Mouse (Mus musculus) layer of hippocampus, adult 9-11 months (tissue): ENCODE measurements around the gene Clmp.

Experiments used
- DNase-seq: peaks from one replicate; pipeline ENCODE4 v3.0.0; 2022

The Clmp gene

GRCm38 (mm10) chr9:40693026-40693425 is 7.3 kb downstream of the Clmp start:
- no peak for DNase-seq

- DNase-seq: no peak
Observed at GRCm38 (mm10) chr9:40693768-40694167, 8.0 kb downstream of the Clmp start.

GRCm38 (mm10) chr9:40694284-40694683 is 8.5 kb downstream of the Clmp start:
- no peak for DNase-seq

GRCm38 (mm10) chr9:40696086-40696485 is 10.3 kb downstream of the Clmp start:
- DNase-seq: no peak

- peak; percentile 66 for DNase-seq
Observed at GRCm38 (mm10) chr9:40699194-40699593, 13.4 kb downstream of the Clmp start.

GRCm38 (mm10) chr9:40700253-40700652 is 14.5 kb downstream of the Clmp start:
- no peak for DNase-seq

- DNase-seq: no peak
Observed at GRCm38 (mm10) chr9:40704364-40705276, 18.9 kb downstream of the Clmp start.

GRCm38 (mm10) chr9:40708448-40709140 is 22.8 kb downstream of the Clmp start:
- no peak for DNase-seq

- DNase-seq: no peak
Observed at GRCm38 (mm10) chr9:40709141-40709537, 23.4 kb downstream of the Clmp start.

GRCm38 (mm10) chr9:40709587-40709986 is 23.8 kb downstream of the Clmp start:
- DNase-seq: no peak

GRCm38 (mm10) chr9:40709991-40710390 is 24.2 kb downstream of the Clmp start:
- no peak for DNase-seq

- DNase-seq: no peak
Observed at GRCm38 (mm10) chr9:40711654-40712053, 25.9 kb downstream of the Clmp start.

GRCm38 (mm10) chr9:40717182-40717874 is 31.6 kb downstream of the Clmp start:
- peak; percentile 58 for DNase-seq

GRCm38 (mm10) chr9:40717875-40718185 is 32.1 kb downstream of the Clmp start:
- DNase-seq: no peak

- no peak for DNase-seq
Observed at GRCm38 (mm10) chr9:40720881-40721280, 35.1 kb downstream of the Clmp start.

- no peak for DNase-seq
Observed at GRCm38 (mm10) chr9:40723311-40723772, 37.6 kb downstream of the Clmp start.

GRCm38 (mm10) chr9:40724978-40725377 is 39.2 kb downstream of the Clmp start:
- no peak for DNase-seq

- DNase-seq: no peak
Observed at GRCm38 (mm10) chr9:40727140-40727823, 41.5 kb downstream of the Clmp start.

GRCm38 (mm10) chr9:40727824-40728495 is 42.2 kb downstream of the Clmp start:
- no peak for DNase-seq

- DNase-seq: no peak
Observed at GRCm38 (mm10) chr9:40730302-40730700, 44.5 kb downstream of the Clmp start.

GRCm38 (mm10) chr9:40730701-40731590 is 45.2 kb downstream of the Clmp start:
- DNase-seq: no peak
